Mouse (Mus musculus) forebrain, postnatal 0 days (tissue): ENCODE results near the gene 4921504E06Rik. TPM values are rescaled to one million over a fixed set of nuclear protein-coding genes. Genes with fewer than 3 reads are reported as not detected.

Experiments used
- ATAC-seq: fragments of 200-750 bp; cut with Nextera tagmentation; 2 replicates; pipeline ENCODE4 v1.8.0; 2017; ENCODE audit warnings: mild to moderate bottlenecking, moderate library complexity
- DNase-seq: peaks from one replicate; pipeline ENCODE4 v3.0.0-alpha.2; 2015
- H3K27ac ChIP-seq: fragments of 300-500 bp; sonication (generic); 2 replicates; pipeline ENCODE4 v1.5.1; 2014; ENCODE audit warnings: low read depth, mild to moderate bottlenecking, antibody characterized with exemption, low read length, moderate library complexity, mixed read lengths
- H3K27me3 ChIP-seq: fragments of 300-500 bp; sonication (generic); 2 replicates; pipeline ENCODE4 v1.6.1; 2014; ENCODE audit warnings: mild to moderate bottlenecking, low read length, mixed read lengths; ENCODE audit not compliant: insufficient read depth
- H3K36me3 ChIP-seq: fragments of 300-500 bp; sonication (generic); 2 replicates; pipeline ENCODE4 v1.6.1; 2014; ENCODE audit warnings: mild to moderate bottlenecking, moderate library complexity; ENCODE audit not compliant: insufficient read depth
- H3K4me1 ChIP-seq: fragments of 300-500 bp; sonication (generic); 2 replicates; pipeline ENCODE4 v1.6.1; 2014; ENCODE audit warnings: antibody characterized with exemption; ENCODE audit not compliant: insufficient read depth
- H3K4me2 ChIP-seq: fragments of 300-500 bp; sonication (generic); 2 replicates; pipeline ENCODE4 v1.6.1; 2014; ENCODE audit warnings: low read depth, mild to moderate bottlenecking, moderate library complexity
- H3K4me3 ChIP-seq: fragments of 300-500 bp; sonication (generic); 2 replicates; pipeline ENCODE4 v1.5.1; 2014; ENCODE audit warnings: low read depth, low read length, mixed read lengths
- H3K9ac ChIP-seq: fragments of 300-500 bp; sonication (generic); 2 replicates; pipeline ENCODE4 v1.6.1; 2014; ENCODE audit warnings: mild to moderate bottlenecking
- H3K9me3 ChIP-seq: fragments of 300-500 bp; sonication (generic); 2 replicates; pipeline ENCODE4 v1.6.1; 2016; ENCODE audit warnings: low read length
- CTCF ChIP-seq: sonication (generic); IDR thresholded peaks from 2 replicates; pipeline ENCODE4 v1.5.1; 2016; ENCODE audit warnings: antibody characterized with exemption, control low read depth, low read depth
- WGBS: fragments of 180-500 bp; shearing (Covaris S2); extraction: QIAGEN DNeasy Blood & Tissue Kit; methylation state at CpG from one replicate; pipeline ENCODE4 v1.1.7; 2014; 5-methylcytosine and 5-hydroxymethylcytosine counted together
- polyA plus RNA-seq: library from polyadenylated mRNA; unstranded; fragments of >200 nt; fragmentation: Nextera tagmentation; extraction: Ambion mirVana; gene quantifications from 2 replicates; pipeline ENCODE4 v1.2.1, GENCODE M21; 2015
- total RNA-seq: library from RNA; depleted of rRNA; stranded (reverse); fragments of >200 nt; gene quantifications from 2 replicates; pipeline ENCODE4 v1.2.3, GENCODE M21; 2014; rRNA removed

The 4921504E06Rik gene
- total RNA-seq (not detected in 2 replicates), polyA plus RNA-seq (not detected in 2 replicates)

DNA sequence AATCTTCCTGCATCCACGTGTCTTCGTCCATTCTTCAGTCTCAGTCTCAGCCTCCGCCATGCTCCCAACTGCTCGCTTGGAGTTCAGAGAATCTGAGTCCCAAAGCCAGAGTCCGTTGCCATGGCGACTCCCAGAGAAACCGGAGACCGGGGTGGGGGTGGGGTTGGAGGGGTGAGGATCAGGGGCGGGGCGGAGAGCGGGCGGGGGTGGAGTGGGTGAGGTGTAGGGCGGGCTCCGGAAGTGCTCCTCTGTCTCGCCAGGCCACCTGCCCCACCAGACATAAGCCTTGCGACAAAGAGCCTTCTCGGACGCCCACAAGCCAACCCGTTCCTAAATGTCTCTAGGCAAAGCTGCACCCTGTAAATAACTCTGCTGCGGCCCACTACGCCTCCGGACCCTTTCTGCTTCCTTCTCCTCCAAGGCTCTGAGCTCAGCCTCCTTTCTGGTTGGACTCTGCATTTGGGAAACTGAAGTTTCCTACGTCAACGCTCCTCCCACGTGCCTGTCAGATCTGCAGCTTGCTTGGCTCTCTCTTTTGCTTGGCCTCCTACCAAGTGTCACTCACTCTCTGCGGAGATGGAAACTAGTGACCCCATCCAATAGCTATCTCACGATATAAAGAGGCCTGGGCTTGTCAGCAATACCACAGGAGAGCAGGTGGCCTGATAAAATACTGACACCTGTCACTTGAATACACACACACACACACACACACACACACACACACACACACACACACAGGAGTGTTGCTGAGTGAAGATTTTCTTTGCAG, at the start of gene 4921504E06Rik:
Gene 4921504E06Rik (minus strand): TSS at position 94 of the 772 bp plus-strand sequence.
- ATAC-seq (peak; percentile 94), DNase-seq (peak; percentile 87)
- H3K9ac ChIP-seq = peak within 1 kb of the TSS; percentile 48
- H3K4me3 ChIP-seq = peak within 1 kb of the TSS; percentile 38
- TF ChIP-seq CTCF = no peak
- under 1% methylated on average over 25 of the region's 27 CpGs for WGBS
- no peaks in the 10 kb centered on the region for H3K27me3 ChIP-seq
- H3K4me1 ChIP-seq = peaks cover 12% of the 10 kb centered on the region
- peak within 1 kb of the TSS; percentile 87 for H3K27ac ChIP-seq
- peak within 1 kb of the TSS; percentile 70 for H3K4me2 ChIP-seq
- no peaks in the 10 kb centered on the region for H3K9me3 ChIP-seq
- no peaks in the 10 kb centered on the region for H3K36me3 ChIP-seq

- no peaks in the 10 kb centered on the region for H3K9me3 ChIP-seq
- no peaks in the 10 kb centered on the region for H3K27me3 ChIP-seq
- no peak overlapping the region for H3K4me2 ChIP-seq
- H3K36me3 ChIP-seq = no peaks in the 10 kb centered on the region
- no peak for TF ChIP-seq CTCF
- H3K4me3 ChIP-seq = no peak overlapping the region
- WGBS = 86% methylated on average over 3 of the region's 3 CpGs
- H3K27ac ChIP-seq = no peak overlapping the region
- H3K9ac ChIP-seq = no peak overlapping the region
- no peaks in the 10 kb centered on the region for H3K4me1 ChIP-seq
- DNase-seq (no peak), ATAC-seq (no peak)
Measured at GRCm38 (mm10) chr2:19601386-19601925, 47.7 kb upstream of the 4921504E06Rik start.

DNA sequence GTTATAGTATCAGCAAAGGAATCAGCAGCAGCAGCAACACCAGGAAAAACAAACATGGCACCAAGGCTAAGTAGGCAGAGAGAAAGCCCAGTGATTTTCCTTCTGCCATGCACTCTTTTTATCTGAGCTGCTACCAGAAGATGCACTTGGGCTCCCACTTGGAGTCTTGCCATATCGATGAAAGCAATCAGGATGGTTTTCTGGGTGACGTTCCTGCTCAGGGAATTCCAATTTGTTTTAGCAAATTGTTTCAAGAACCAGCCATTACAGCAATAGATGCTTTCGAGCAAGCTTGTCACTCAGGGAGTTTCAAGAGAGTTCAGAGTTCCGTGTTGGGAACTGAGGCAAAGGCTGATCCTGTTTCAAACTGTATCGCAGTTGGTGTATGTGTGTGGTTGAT, 47.1 kb upstream of the 4921504E06Rik start:
- Histone ChIP-seq H3K36me3 (no peaks in the 10 kb centered on the region), H3K4me2 (no peak overlapping the region), H3K4me3 (no peak overlapping the region), H3K27me3 (no peaks in the 10 kb centered on the region), H3K27ac (no peak overlapping the region), H3K9me3 (no peaks in the 10 kb centered on the region), H3K4me1 (no peaks in the 10 kb centered on the region), H3K9ac (no peak overlapping the region)
- no peak for ATAC-seq
- 71% methylated on average over 5 of the region's 5 CpGs for WGBS
- DNase-seq = no peak
- no peak for TF ChIP-seq CTCF

- no peaks in the 10 kb centered on the region for H3K36me3 ChIP-seq
- ATAC-seq (no peak), DNase-seq (no peak)
- WGBS = 80% methylated on average over 5 of the region's 5 CpGs
- H3K4me3 ChIP-seq = no peak overlapping the region
- no peaks in the 10 kb centered on the region for H3K9me3 ChIP-seq
- H3K4me1 ChIP-seq = no peaks in the 10 kb centered on the region
- no peak overlapping the region for H3K27ac ChIP-seq
- no peaks in the 10 kb centered on the region for H3K27me3 ChIP-seq
- no peak overlapping the region for H3K9ac ChIP-seq
- H3K4me2 ChIP-seq = no peak overlapping the region
- TF ChIP-seq CTCF = no peak
Measured at GRCm38 (mm10) chr2:19599801-19600200, 46.1 kb upstream of the 4921504E06Rik start.

DNA sequence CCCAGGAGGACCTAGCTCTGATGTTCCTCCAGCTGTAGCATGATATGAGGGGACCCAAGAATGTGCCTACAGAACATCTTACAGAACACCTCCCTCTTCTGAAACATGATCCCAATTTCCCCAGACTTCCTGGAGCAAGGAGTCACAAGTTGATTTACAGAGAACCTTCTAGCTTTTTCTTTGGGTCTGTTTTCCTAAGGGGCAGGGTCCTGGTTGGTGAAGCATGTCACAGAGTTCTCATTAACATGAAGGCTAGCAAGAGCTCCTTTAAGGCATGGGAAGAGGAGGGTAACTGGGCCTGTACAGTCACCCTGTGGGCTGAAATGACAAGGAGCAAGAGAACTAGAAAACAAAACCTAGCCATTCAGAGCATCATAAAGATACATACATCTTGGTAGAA, 43.3 kb upstream of the 4921504E06Rik start:
- H3K4me2 ChIP-seq = no peak overlapping the region
- H3K4me1 ChIP-seq = no peaks in the 10 kb centered on the region
- H3K9ac ChIP-seq = no peak overlapping the region
- no peaks in the 10 kb centered on the region for H3K36me3 ChIP-seq
- H3K4me3 ChIP-seq = no peak overlapping the region
- TF ChIP-seq CTCF = no peak
- DNase-seq (no peak), ATAC-seq (no peak)
- no peak overlapping the region for H3K27ac ChIP-seq
- H3K9me3 ChIP-seq = no peaks in the 10 kb centered on the region
- H3K27me3 ChIP-seq = no peaks in the 10 kb centered on the region

DNA sequence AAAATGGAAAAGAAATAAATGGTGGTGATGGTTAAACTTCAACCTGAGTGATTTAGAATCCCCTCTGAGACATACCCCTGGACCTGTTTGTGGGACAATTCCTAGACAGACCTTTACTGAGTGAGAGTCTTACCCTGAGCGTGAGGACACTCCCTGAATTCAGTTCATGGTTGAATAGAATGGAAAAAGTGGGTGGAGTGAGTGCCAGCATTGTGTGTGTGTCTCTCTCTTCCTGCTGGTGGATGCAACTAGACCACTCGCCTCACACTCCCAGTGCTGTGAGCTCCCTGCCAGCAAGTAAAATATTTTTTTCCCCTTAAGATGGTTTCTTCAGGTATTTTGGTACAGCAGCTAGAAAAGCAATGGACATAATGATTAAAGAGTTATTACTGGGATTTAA, 42.7 kb upstream of the 4921504E06Rik start:
- Histone ChIP-seq H3K27ac (no peak overlapping the region), H3K27me3 (no peaks in the 10 kb centered on the region), H3K4me2 (no peak overlapping the region), H3K36me3 (no peaks in the 10 kb centered on the region), H3K9me3 (no peaks in the 10 kb centered on the region), H3K4me1 (no peaks in the 10 kb centered on the region), H3K9ac (no peak overlapping the region), H3K4me3 (no peak overlapping the region)
- DNase-seq (no peak), ATAC-seq (no peak)
- 64% methylated on average over 2 of the region's 2 CpGs for whole genome bisulfite sequencing
- no peak for TF ChIP-seq CTCF

DNA sequence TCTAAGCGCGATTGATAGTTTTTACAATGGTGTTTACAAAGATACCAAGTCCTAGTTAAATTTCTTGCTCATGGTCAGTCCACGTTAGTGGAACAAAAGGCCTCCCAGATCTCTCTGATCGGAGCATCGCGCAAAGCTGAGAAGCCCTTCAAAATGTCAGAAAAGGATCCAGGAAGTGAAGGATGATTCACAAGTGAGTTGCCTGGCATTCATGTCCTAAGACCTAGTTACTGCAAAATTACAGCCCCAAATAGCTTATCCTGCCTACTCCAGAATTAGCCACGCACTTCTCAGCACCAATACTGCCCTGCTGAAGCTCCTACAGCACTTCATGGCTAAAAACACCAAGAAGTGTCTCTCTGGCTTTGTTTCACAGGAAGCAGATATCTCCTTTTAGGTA, 41.1 kb upstream of the 4921504E06Rik start:
- DNase-seq (no peak), ATAC-seq (no peak)
- 87% methylated on average over 7 of the region's 7 CpGs for WGBS

More for the DNA sequence above, 41.1 kb upstream of the 4921504E06Rik start:
- no peaks in the 10 kb centered on the region for H3K9me3 ChIP-seq
- no peaks in the 10 kb centered on the region for H3K27me3 ChIP-seq
- TF ChIP-seq CTCF = no peak
- H3K4me3 ChIP-seq = no peak overlapping the region
- no peaks in the 10 kb centered on the region for H3K36me3 ChIP-seq
- no peaks in the 10 kb centered on the region for H3K4me1 ChIP-seq
- H3K4me2 ChIP-seq = no peak overlapping the region
- H3K9ac ChIP-seq = no peak overlapping the region
- H3K27ac ChIP-seq = no peak overlapping the region
